Mouse (Mus musculus): Measurements from ENCODE around the gene Psmd9.

- no peak for TF ChIP-seq POLR2A (IDR thresholded peaks at IDR 0.05; ENCODE audit: borderline replicate concordance, control insufficient read depth, low read depth, low read length)
- no peak for TF ChIP-seq CTCF (IDR thresholded peaks at IDR 0.05; ENCODE audit: control insufficient read depth, insufficient read depth, low read length)
These were observed 70.3 kb downstream of the Psmd9 start for GRCm38 (mm10) chr5:123239501-123239900.
